Mouse (Mus musculus): ENCODE measurements around the gene Vps8. TPM values are rescaled to one million over a fixed set of nuclear protein-coding genes. Genes with fewer than 3 reads are reported as not detected.

The Vps8 gene
- total and polyA plus RNA-seq, 3 experiments = 26.2 to 50.1 (median 30.3) TPM

DNA sequence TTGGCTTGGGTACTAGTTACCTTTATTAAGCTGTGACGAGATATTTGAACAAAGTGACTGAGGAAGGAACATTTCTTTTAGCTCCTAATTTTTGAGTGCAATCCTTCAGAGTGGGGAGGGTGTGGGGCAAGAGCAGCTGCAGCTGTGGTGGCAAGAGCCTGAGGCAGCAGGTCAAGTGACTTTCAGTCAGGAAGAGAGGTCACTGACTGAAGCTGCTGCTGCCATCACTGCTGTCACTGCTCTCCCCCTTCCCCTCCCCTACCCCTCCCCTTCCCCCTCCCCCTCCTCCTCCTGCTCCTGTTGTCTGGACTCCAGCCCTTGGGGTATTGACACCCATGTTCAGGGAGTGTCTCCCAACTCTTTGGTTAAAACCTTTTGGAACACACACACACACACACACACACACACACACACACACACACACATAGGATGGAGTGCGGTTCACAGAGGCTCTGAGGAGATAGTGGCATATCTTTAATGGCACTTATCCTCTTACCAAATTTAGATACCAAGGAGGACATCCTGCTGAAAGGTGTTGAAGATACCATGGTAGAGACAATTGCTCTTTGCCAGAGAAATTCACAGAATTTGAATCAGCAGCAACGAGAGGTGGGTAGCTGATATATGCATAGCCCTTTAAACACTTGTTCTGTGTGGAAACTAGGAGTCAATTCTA is 139.8 kb downstream of the Vps8 start:
- no peaks in the 10 kb centered on the region for H3K9me3 ChIP-seq (replicated peaks)
- no peak overlapping the region for H3K4me3 ChIP-seq (ENCODE audit: low read depth, low read length)
- no peaks in the 10 kb centered on the region for H3K4me1 ChIP-seq (ENCODE audit: insufficient read depth, low read depth, low read length)
- DNase-seq (ENCODE audit: low spot score) (no peak), ATAC-seq (ENCODE audit: extremely low read depth, insufficient number of reproducible peaks, low FRiP score, poor library complexity, severe bottlenecking) (no peak)
- peaks cover 51% of the 10 kb centered on the region for H3K36me3 ChIP-seq (replicated peaks)
- H3K27me3 ChIP-seq (ENCODE audit: insufficient read depth, low read length) = no peaks in the 10 kb centered on the region
- TF ChIP-seq TAL1 (conservative IDR thresholded peaks at IDR 0.05; ENCODE audit: low read depth, low read length) = no peak
- no peak for TF ChIP-seq GATA1 (IDR thresholded peaks at IDR 0.05; ENCODE audit: borderline replicate concordance, low read length)
- TF ChIP-seq GATA2 (IDR thresholded peaks at IDR 0.05; ENCODE audit: borderline replicate concordance, low read depth, low read length) = no peak
- TF ChIP-seq POLR2AphosphoS5 (IDR thresholded peaks at IDR 0.05; ENCODE audit: insufficient replicate concordance, low read depth, low read length) = no peak
- no peak for TF ChIP-seq CTCF (IDR thresholded peaks at IDR 0.05; ENCODE audit: low read depth, low read length)

DNA sequence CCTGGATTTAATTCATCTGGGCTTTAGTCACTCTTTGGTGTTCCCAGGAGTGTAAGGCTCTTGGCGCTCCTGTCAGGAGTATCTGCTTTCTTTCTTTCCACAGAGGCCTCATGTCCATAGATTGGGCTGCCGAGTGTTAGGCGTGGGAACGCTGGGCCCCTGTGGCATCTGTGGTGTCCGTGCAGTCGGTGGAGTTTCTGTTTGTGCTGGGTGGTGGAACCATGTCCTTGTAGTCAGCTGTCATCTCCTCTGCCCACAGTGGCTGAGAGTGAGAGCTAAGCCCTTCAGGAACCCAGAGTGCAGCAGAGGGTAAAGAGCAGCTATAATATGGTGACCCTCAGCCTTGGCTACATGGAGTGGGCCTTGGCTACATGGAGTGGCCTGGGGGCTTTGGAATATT is 140.4 kb downstream of the Vps8 start:
- ATAC-seq (ENCODE audit: extremely low read depth, insufficient number of reproducible peaks, low FRiP score, poor library complexity, severe bottlenecking) (no peak), DNase-seq (ENCODE audit: low spot score) (no peak)
- H3K9me3 ChIP-seq (replicated peaks) = no peaks in the 10 kb centered on the region
- no peaks in the 10 kb centered on the region for H3K4me1 ChIP-seq (ENCODE audit: insufficient read depth, low read depth, low read length)
- H3K36me3 ChIP-seq (replicated peaks) = peaks cover 57% of the 10 kb centered on the region
- TF ChIP-seq CTCF (IDR thresholded peaks at IDR 0.05; ENCODE audit: low read depth, low read length) = no peak
- TF ChIP-seq GATA1 (IDR thresholded peaks at IDR 0.05; ENCODE audit: borderline replicate concordance, low read length) = no peak
- no peak for TF ChIP-seq GATA2 (IDR thresholded peaks at IDR 0.05; ENCODE audit: borderline replicate concordance, low read depth, low read length)
- no peak for TF ChIP-seq TAL1 (conservative IDR thresholded peaks at IDR 0.05; ENCODE audit: low read depth, low read length)
- TF ChIP-seq POLR2AphosphoS5 (IDR thresholded peaks at IDR 0.05; ENCODE audit: insufficient replicate concordance, low read depth, low read length) = no peak
- no peak overlapping the region for H3K4me3 ChIP-seq (ENCODE audit: low read depth, low read length)
- no peaks in the 10 kb centered on the region for H3K27me3 ChIP-seq (ENCODE audit: insufficient read depth, low read length)

DNA sequence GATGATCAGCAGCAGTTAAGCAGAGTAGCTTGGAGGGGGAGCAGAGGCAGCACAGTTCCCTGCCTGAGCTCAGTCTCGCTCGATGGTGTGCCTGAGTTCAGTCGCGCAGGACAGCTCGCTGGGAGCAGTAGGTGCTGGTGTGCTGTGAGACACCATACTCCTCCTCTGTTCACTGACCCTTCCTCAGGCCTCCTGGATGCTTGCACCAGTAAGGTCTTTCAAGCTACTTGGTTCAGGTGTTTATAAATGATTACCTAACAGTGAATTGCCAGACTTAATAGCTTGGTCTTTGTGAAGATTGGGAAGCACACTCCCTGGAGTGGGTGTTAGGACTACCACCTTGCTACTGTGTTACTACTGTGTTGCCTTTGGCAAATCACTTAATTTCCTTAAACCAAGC is 144.2 kb downstream of the Vps8 start:
- H3K4me1 ChIP-seq (ENCODE audit: insufficient read depth, low read depth, low read length) = no peaks in the 10 kb centered on the region
- peaks cover 38% of the 10 kb centered on the region for H3K36me3 ChIP-seq (replicated peaks)
- ATAC-seq (ENCODE audit: extremely low read depth, insufficient number of reproducible peaks, low FRiP score, poor library complexity, severe bottlenecking) = no peak
- no peak for TF ChIP-seq GATA1 (IDR thresholded peaks at IDR 0.05; ENCODE audit: borderline replicate concordance, low read length)
- TF ChIP-seq GATA2 (IDR thresholded peaks at IDR 0.05; ENCODE audit: borderline replicate concordance, low read depth, low read length) = no peak
- TF ChIP-seq CTCF (IDR thresholded peaks at IDR 0.05; ENCODE audit: low read depth, low read length) = no peak
- no peak for TF ChIP-seq TAL1 (conservative IDR thresholded peaks at IDR 0.05; ENCODE audit: low read depth, low read length)
- no peak overlapping the region for H3K4me3 ChIP-seq (ENCODE audit: low read depth, low read length)
- no peaks in the 10 kb centered on the region for H3K27me3 ChIP-seq (ENCODE audit: insufficient read depth, low read length)
- no peak for DNase-seq (ENCODE audit: low spot score)
- no peaks in the 10 kb centered on the region for H3K9me3 ChIP-seq (replicated peaks)

DNA sequence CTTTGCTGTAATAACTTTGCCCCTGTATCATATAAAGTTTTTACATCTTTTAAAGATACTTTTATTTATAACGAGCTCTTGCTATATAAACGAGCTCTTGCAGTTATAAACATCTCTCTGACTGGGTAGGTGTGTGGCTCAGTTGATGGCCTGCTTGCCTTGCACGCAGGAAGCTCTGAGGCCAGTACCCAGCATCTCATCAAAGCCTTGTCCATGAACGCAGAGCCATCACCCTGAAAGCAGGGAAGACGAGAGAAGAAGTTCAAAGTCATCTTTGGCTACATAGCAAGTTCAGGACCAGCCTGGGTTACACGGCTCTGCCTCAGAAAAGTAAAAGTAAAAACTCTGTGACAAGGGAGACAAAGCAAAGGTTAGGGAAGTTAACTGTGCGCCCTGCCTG is 147.0 kb downstream of the Vps8 start:
- DNase-seq (ENCODE audit: low spot score) = no peak
- H3K9me3 ChIP-seq (replicated peaks) = no peaks in the 10 kb centered on the region
- no peaks in the 10 kb centered on the region for H3K27me3 ChIP-seq (ENCODE audit: insufficient read depth, low read length)
- no peak overlapping the region for H3K4me3 ChIP-seq (ENCODE audit: low read depth, low read length)
- TF ChIP-seq GATA1 (IDR thresholded peaks at IDR 0.05; ENCODE audit: borderline replicate concordance, low read length) (no peak), CTCF (IDR thresholded peaks at IDR 0.05; ENCODE audit: low read depth, low read length) (no peak), POLR2AphosphoS5 (IDR thresholded peaks at IDR 0.05; ENCODE audit: insufficient replicate concordance, low read depth, low read length) (no peak), GATA2 (IDR thresholded peaks at IDR 0.05; ENCODE audit: borderline replicate concordance, low read depth, low read length) (no peak), TAL1 (conservative IDR thresholded peaks at IDR 0.05; ENCODE audit: low read depth, low read length) (no peak)
- no peaks in the 10 kb centered on the region for H3K4me1 ChIP-seq (ENCODE audit: insufficient read depth, low read depth, low read length)
- no peak for ATAC-seq (ENCODE audit: extremely low read depth, insufficient number of reproducible peaks, low FRiP score, poor library complexity, severe bottlenecking)
- H3K36me3 ChIP-seq (replicated peaks) = peaks cover 28% of the 10 kb centered on the region

DNA sequence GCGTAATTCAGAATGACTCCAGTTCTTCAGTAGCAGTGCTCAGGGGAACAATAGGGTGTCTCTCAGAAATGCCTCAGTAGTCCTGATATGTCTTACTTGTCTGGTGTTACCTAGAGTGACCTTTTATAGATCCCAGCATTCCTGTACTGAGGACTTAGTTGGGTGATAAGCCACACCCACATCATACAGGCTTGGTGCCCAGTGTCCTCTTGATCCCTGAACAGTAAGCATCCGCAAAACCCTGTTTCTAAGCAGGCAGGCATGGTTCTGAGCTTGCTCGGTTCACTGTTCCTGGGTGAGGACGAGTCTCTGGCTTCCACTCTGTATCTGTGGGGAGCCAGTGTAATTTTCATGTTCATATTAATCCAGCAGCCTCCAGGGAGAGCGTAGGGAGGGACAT is 147.9 kb downstream of the Vps8 start:
- peaks cover 28% of the 10 kb centered on the region for H3K36me3 ChIP-seq (replicated peaks)
- TF ChIP-seq CTCF (IDR thresholded peaks at IDR 0.05; ENCODE audit: low read depth, low read length) (no peak), POLR2AphosphoS5 (IDR thresholded peaks at IDR 0.05; ENCODE audit: insufficient replicate concordance, low read depth, low read length) (no peak)
- ATAC-seq (ENCODE audit: extremely low read depth, insufficient number of reproducible peaks, low FRiP score, poor library complexity, severe bottlenecking) (no peak), DNase-seq (ENCODE audit: low spot score) (no peak)
- H3K4me1 ChIP-seq (ENCODE audit: insufficient read depth, low read depth, low read length) = no peaks in the 10 kb centered on the region
- H3K4me3 ChIP-seq (ENCODE audit: low read depth, low read length) = no peak overlapping the region
- no peaks in the 10 kb centered on the region for H3K27me3 ChIP-seq (ENCODE audit: insufficient read depth, low read length)
- H3K9me3 ChIP-seq (replicated peaks) = no peaks in the 10 kb centered on the region

DNA sequence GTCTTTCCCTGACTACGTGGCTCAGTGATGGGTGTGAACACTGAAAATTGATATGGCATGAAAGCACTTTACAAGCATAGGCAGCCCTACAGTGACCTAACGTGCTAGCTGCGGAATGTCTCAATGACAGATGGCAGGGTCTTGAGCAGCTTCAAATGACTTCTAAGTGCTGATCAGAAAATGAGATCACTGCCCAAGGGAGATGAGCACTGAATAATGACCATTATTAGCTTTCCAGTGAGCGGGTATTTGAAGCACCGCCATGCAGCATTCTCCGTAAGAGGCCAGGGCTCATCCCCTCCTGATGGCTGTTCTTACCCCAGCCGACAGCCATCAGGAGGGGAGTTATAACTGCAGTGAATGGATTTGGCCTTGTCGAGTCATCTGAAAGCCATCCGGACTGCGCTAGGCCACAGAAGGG is 153.1 kb downstream of the Vps8 start:
- TF ChIP-seq POLR2AphosphoS5 (IDR thresholded peaks at IDR 0.05; ENCODE audit: insufficient replicate concordance, low read depth, low read length) = no peak
- TF ChIP-seq GATA2 (IDR thresholded peaks at IDR 0.05; ENCODE audit: borderline replicate concordance, low read depth, low read length) = no peak
- TF ChIP-seq TAL1 (conservative IDR thresholded peaks at IDR 0.05; ENCODE audit: low read depth, low read length) = no peak
- TF ChIP-seq GATA1 (IDR thresholded peaks at IDR 0.05; ENCODE audit: borderline replicate concordance, low read length) = no peak
- no peak for TF ChIP-seq CTCF (IDR thresholded peaks at IDR 0.05; ENCODE audit: low read depth, low read length)
- ATAC-seq (ENCODE audit: extremely low read depth, insufficient number of reproducible peaks, low FRiP score, poor library complexity, severe bottlenecking) = no peak

More for the DNA sequence above, 153.1 kb downstream of the Vps8 start:
- no peaks in the 10 kb centered on the region for H3K27me3 ChIP-seq (ENCODE audit: insufficient read depth, low read length)
- H3K9me3 ChIP-seq (replicated peaks) = no peaks in the 10 kb centered on the region
- H3K4me1 ChIP-seq (ENCODE audit: insufficient read depth, low read depth, low read length) = no peaks in the 10 kb centered on the region
- no peak for DNase-seq (ENCODE audit: low spot score)
- peaks cover 38% of the 10 kb centered on the region for H3K36me3 ChIP-seq (replicated peaks)
- no peak overlapping the region for H3K4me3 ChIP-seq (ENCODE audit: low read depth, low read length)
